Mouse (Mus musculus) neural tube, embryonic 14.5 days (tissue): ENCODE measurements around the gene Smad3. TPM values are rescaled to one million over a fixed set of nuclear protein-coding genes. Genes with fewer than 3 reads are reported as not detected.

Experiments
- ATAC-seq: fragments of 200-750 bp; cut with Nextera tagmentation; 2 replicates; pipeline ENCODE4 v1.8.0; 2017; ENCODE audit warnings: low read depth, mild to moderate bottlenecking, moderate TSS enrichment, moderate library complexity
- H3K27ac ChIP-seq: fragments of 300-500 bp; sonication (generic); 2 replicates; pipeline ENCODE4 v1.5.1; 2014; ENCODE audit warnings: low read depth, mild to moderate bottlenecking, control low read depth, low read length, moderate library complexity, mixed read lengths
- H3K27me3 ChIP-seq: fragments of 300-500 bp; sonication (generic); 2 replicates; pipeline ENCODE4 v1.6.1; 2014; ENCODE audit warnings: low read length; ENCODE audit not compliant: control insufficient read depth, insufficient read depth
- H3K36me3 ChIP-seq: fragments of 300-500 bp; sonication (generic); 2 replicates; pipeline ENCODE4 v1.6.1; 2014; ENCODE audit warnings: low read length, mixed read lengths; ENCODE audit not compliant: control insufficient read depth, insufficient read depth
- H3K4me1 ChIP-seq: fragments of 300-500 bp; sonication (generic); 2 replicates; pipeline ENCODE4 v1.6.1; 2014; ENCODE audit warnings: low read length; ENCODE audit not compliant: control insufficient read depth, insufficient read depth
- H3K4me2 ChIP-seq: fragments of 300-500 bp; sonication (generic); 2 replicates; pipeline ENCODE4 v1.6.1; 2014; ENCODE audit warnings: mild to moderate bottlenecking, low read depth, low read length, control low read depth
- H3K4me3 ChIP-seq: fragments of 300-500 bp; sonication (generic); 2 replicates; pipeline ENCODE4 v1.5.1; 2014; ENCODE audit warnings: low read depth, low read length, control low read depth, mixed read lengths
- H3K9ac ChIP-seq: fragments of 300-500 bp; sonication (generic); replicated peaks from 2 replicates; pipeline ENCODE4 v1.6.1; 2014; ENCODE audit warnings: low read depth, mild to moderate bottlenecking, control low read depth, low read length, mixed read lengths
- H3K9me3 ChIP-seq: fragments of 300-500 bp; sonication (generic); 2 replicates; pipeline ENCODE4 v1.6.1; 2016; ENCODE audit warnings: low read length; ENCODE audit not compliant: control insufficient read depth
- WGBS: fragments of 180-500 bp; shearing (Covaris S2); extraction: QIAGEN DNeasy Blood & Tissue Kit; methylation state at CpG from one replicate; pipeline ENCODE4 v1.1.7; 2014; 5-methylcytosine and 5-hydroxymethylcytosine counted together
- polyA plus RNA-seq: library from polyadenylated mRNA; unstranded; fragments of >200 nt; fragmentation: Nextera tagmentation; extraction: Ambion mirVana; gene quantifications from 2 replicates; pipeline ENCODE4 v1.2.1, GENCODE M21; 2014

Smad3 gene
- polyA plus RNA-seq, 1 experiment from 2014 or later: 6.4 TPM

DNA sequence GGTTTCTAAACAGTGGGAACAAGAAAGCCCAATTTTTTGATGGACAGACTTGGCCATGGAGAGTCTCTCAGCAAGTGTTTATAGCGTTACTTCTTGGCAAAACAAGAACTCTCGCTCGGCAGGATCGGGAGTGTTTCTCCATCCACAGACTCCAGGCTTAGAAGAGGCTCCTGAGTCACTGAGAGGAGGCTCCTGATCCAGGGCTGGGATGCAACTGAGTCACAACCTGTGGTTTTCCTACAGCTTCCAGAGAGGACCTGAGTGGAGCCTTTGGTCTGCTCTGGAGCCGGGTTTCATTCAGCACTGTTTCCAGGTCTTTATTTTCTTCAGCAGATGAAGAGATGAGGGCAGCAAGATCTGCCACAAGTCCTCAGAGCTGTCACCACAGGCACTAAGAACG lies 149.8 kb downstream of the Smad3 start:
- Histone ChIP-seq H3K36me3 (no peaks in the 10 kb centered on the region), H3K4me3 (no peak overlapping the region), H3K27ac (no peak overlapping the region), H3K9ac (no peak overlapping the region), H3K27me3 (no peaks in the 10 kb centered on the region), H3K4me1 (peaks cover 23% of the 10 kb centered on the region), H3K4me2 (no peak overlapping the region), H3K9me3 (no peaks in the 10 kb centered on the region)
- no peak for ATAC-seq
- WGBS: 85% methylated on average over 6 of the region's 6 CpGs

DNA sequence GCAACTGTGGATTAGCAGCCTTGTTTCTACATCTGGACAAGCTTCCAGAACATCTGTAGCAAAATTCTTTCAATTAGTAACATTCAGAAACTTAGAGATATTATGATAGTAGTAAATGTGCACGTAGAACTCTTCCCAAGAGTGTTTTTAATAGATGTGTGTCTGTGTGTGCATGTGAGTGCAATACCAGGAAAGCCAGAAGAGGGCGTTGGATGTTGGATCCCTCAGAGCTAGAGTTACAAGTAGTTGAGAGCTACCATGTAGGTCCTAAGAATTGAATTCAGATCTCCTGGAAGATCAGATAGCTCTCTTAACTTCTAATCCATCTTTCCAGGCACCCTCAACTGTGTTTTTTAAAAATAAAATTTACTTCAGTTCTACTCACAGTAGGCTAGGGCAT lies 151.2 kb downstream of the Smad3 start:
- H3K27me3 ChIP-seq: no peaks in the 10 kb centered on the region
- H3K9me3 ChIP-seq: no peaks in the 10 kb centered on the region
- no peak for ATAC-seq
- no peaks in the 10 kb centered on the region for H3K36me3 ChIP-seq
- H3K9ac ChIP-seq: no peak overlapping the region
- 73% methylated on average over 2 of the region's 2 CpGs for WGBS
- H3K4me1 ChIP-seq: peaks cover 19% of the 10 kb centered on the region; the same call in 1 of the 2 replicates
- H3K4me3 ChIP-seq: no peak overlapping the region
- no peak overlapping the region for H3K4me2 ChIP-seq
- no peak overlapping the region for H3K27ac ChIP-seq

DNA sequence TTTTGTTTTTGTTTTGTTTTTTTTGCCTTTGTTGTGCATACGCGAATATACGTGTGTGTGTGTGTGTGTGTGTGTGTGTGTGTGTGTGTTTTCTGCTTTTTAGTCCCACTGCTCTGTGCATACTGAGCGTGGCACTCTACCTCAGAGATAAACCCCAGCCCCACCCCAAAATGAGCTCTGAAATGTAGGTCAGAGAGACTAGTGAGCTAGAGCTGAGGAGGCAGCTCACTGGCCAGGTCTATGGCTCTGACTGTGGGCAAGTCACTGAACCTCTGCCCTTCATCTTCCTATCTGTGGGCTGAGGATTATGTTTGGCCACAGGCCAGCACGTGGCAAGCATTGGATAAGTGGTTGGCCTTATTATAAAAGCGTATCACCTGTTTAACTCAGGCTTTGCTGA lies 153.9 kb downstream of the Smad3 start:
- no peak overlapping the region for H3K9ac ChIP-seq
- no peak overlapping the region; the same call in 1 of the 2 replicates for H3K4me3 ChIP-seq
- H3K27me3 ChIP-seq: no peaks in the 10 kb centered on the region
- no peak for ATAC-seq
- WGBS: 66% methylated on average over 6 of the region's 6 CpGs
- H3K9me3 ChIP-seq: no peaks in the 10 kb centered on the region
- no peaks in the 10 kb centered on the region for H3K36me3 ChIP-seq
- H3K27ac ChIP-seq: no peak overlapping the region
- peaks cover 9% of the 10 kb centered on the region; the same call in 1 of the 2 replicates for H3K4me1 ChIP-seq
- peak overlapping the region; percentile 54; the same call in 1 of the 2 replicates for H3K4me2 ChIP-seq

DNA sequence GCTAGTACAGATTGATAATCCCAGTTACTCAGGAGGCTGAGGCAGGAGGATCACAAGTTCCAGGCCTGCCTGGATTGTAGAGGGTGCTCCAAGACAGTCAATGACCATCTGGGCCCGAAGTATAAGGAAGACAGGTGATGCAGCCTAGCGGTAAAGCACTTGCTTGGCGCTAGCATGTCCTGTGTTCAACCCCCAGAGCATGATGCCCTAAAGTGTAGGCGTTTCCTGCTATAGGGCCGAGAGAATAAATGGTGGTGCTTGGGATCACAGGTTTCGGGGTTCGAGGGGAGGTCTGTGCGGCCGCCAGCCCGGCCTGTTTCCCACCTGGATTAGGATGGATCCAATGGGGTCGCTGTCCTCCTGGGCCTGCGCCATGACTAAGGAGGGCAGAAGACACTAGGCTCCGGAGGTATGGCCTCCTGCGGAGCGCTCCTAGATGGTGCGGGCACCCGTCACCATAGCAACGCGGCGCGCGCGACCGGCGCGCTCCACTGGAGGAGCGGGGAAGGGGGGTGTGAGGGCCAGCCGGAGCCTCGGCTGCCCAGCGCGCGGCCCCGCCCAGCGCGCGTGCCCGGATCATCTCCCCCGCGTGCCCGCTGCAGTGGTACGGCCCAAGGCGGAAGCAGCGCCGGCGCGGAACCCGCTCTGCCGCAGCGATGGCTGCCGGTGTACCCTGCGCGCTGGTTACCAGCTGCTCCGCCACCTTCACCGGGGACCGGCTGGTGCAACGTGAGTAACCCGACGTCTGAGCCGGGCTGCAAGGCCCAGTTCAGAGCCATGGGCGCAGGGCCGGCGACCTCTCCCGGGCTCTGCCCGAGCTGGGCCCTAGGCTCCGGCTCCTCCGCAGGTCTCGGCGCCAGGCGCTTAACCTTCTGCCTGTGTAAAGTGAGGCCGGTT lies 155.5 kb downstream of the Smad3 start, which contains the start of the genes Iqch and Aagab:
Iqch (minus strand) TSS at position 451 of the 897 bp plus-strand sequence.
Aagab (plus strand) TSS at position 618 of the 897 bp plus-strand sequence.
- H3K4me1 ChIP-seq: peaks cover 9% of the 10 kb centered on the region; the same call in 1 of the 2 replicates
- no peaks in the 10 kb centered on the region for H3K9me3 ChIP-seq
- H3K27ac ChIP-seq: peak within 1 kb of the TSS; percentile 73
- peak within 1 kb of the TSS; percentile 77 for H3K4me3 ChIP-seq
- WGBS: 1% methylated on average over 58 of the region's 70 CpGs
- peak; percentile 99 for ATAC-seq
- no peaks in the 10 kb centered on the region for H3K36me3 ChIP-seq
- H3K4me2 ChIP-seq: peak within 1 kb of the TSS; percentile 54
- peak within 1 kb of the TSS; percentile 65 for H3K9ac ChIP-seq
- H3K27me3 ChIP-seq: no peaks in the 10 kb centered on the region

Other genes with a start within 250 kb of the Smad3 start
- 0.16 and 0.28 TPM in 2 replicates for gene Iqch, start 155.5 kb downstream of the Smad3 start, polyA plus RNA-seq
- gene Aagab, start 155.3 kb downstream of the Smad3 start, polyA plus RNA-seq: 51.6 and 65.0 TPM in 2 replicates